Mouse (Mus musculus) heart, adult 18-20 months (tissue): ENCODE measurements around the gene Atp1a2. TPM values are rescaled to one million over a fixed set of nuclear protein-coding genes. Genes with fewer than 3 reads are reported as not detected.
"Not testable (repeated sequence)": the region's sequence is repeated elsewhere in the genome, so short reads cannot be mapped to it uniquely, and the experiment has no call there.

Experiments used
- DNase-seq, 2 experiments: peaks; one replicate each; pipeline ENCODE4 v3.0.0; 2021 to 2022; ENCODE audit warnings: mixed read lengths in 1 of 2
- total RNA-seq, 2 experiments: library from RNA; stranded (reverse); gene quantifications; 2 replicates each; pipeline ENCODE4 v1.2.3; 2021

The Atp1a2 gene
- total RNA-seq, 2 experiments from 2014 or later: 496 to 511 TPM

DNA sequence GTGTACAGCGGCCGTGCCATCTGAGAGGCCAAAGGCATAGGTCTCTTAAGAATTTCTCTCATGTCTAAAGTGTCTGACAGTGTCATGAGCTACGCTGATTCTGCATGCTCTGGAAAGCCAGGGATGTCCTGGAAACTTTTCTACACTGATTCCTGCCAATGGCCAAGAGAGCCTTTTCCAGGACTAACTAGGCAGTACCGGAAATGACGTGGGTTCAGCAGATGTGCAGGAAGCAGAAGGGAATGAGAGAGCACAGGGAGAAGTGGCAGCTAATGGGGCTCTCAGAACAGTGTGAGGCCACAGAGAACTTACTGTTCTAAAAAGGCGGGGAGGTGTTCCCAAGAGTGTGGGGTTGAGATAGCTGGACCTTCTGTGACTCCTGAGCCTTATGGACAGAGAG, 24.5 kb downstream of the Atp1a2 start:
- DNase-seq: peak; percentile 65 to 75

DNA sequence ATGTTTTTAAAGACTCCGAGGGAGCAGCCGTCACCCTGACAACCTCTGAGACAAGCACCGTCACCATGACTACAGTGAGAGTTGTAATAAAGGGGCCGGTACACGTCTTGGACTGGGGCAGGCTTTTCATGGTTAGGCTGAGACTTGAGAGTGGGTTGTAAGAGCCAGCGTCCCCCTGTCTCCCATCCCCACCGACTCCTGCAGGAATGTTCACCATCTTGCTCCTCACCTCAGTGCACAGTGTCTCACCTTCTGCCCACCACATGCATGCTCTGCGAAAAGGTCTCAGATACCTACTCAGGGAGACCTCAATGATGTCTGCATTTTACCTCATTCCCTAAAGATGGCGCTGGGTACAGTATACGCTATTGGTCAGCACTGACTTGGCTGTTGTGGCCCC, 26.1 kb downstream of the Atp1a2 start:
- DNase-seq: no peak

GRCm38 (mm10) chr1:172271208-172271607, 26.7 kb downstream of the Atp1a2 start:
- DNase-seq: no peak

- no peak for DNase-seq
Measured at GRCm38 (mm10) chr1:172261477-172262078, 36.3 kb downstream of the Atp1a2 start, which contains the start of gene Igsf8. Gene Igsf8 (plus strand): TSS chr1:172261641.

DNA sequence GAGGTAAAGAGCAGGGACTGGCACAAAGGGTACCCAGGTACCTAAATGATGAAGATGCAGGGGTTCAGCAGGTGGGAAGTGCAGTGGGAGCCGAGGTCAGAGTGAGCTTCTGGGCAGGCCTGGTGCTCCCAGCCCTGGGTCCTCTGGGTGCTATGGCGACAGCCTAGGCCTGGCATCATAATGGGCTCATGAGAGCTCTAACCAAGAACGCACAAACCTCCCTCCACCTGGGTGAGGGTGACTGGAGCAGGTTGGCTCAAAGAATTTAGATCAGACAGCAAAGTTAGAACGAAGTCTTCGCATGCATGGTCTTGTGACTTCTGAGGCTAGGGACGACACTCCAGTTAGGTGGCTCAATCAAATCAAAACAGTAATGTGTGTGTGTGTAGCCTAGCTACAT, 39.5 kb downstream of the Atp1a2 start, which contains the start of gene Atp1a4:
Gene Atp1a4, minus strand, starts transcription at position 101 of the 400 bp plus-strand sequence.
- no peak for DNase-seq

DNA sequence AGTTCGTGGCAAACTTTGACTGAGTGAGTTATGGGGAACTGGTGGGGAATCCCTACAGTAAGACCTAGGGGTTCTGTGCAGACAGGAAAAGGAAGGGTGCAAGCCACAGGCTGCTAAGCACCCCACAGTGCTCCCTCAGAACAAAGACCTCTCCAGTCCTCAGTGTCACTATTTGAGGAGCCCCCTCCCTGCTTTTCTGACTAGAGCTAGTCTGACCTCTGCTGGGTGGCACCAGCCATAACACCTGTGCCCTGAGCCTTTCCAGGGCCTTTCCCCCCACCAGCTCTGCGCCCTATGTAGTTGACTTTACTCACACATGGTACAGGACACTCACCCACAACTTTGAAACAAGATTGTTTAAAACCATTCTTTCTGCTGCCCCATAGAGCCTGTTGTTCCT, 50.2 kb downstream of the Atp1a2 start:
- DNase-seq: peak; percentile 18 to 44

DNA sequence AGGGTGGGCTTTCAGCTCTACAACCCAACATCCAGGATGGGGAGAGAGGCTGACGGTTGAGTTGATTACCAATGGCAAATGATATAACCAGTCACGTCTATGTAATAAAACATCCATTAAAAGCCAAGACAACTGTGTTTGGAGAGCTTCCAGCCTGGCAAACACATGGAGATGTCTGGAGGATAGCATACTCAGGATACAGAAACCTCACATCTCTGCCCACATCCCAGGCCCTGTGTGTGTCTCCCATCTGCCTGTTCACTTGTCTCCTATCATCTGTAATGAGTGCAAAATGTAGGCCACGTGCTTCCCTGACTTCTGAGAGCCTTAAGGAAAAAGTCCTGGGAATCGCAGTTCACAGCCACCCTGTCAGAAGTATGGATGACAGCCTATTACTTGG, 50.6 kb downstream of the Atp1a2 start:
- no peak for DNase-seq

- DNase-seq: not testable (repeated sequence)
Measured at GRCm38 (mm10) chr1:172244645-172245044, 53.2 kb downstream of the Atp1a2 start.

DNA sequence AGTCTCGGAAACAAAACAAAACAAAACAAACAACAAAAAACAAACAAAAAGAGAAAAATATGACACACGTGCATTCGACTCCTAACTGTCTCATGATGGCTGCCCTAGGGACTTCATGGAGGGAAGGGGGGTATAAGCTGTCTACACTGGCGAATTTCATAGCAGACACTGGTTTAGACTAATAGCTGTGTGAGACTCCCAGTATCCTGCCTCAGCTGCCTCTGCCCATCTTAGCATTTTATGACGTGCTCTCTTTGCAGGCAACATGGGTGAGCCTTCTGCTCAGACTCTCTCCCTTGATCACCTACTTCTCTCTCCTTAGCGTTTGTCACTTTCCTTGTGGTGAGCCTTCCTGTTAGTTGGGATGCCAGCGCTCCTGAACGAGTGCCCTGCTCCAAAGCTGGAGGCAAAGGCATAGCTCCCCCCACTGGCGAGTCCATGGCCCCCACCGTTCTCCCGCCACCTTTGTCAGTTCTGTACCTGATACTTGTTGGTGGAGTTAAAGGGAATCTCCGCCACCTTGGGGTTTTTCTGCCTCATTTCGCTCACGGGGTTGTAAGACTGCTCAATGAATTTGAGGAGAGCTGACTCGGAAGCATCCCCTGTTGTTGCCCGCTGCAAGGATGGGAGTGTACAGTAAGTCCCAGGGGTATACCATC, 54.2 kb downstream of the Atp1a2 start:
- DNase-seq: peak in 1 of 2 experiments; percentile 45

GRCm38 (mm10) chr1:172242401-172242800, 55.5 kb downstream of the Atp1a2 start:
- DNase-seq: peak; percentile 52 to 64

GRCm38 (mm10) chr1:172240945-172241708, 56.7 kb downstream of the Atp1a2 start:
- DNase-seq: peak; percentile 12 to 37

- no peak for DNase-seq
Measured at GRCm38 (mm10) chr1:172229215-172229614, 68.6 kb downstream of the Atp1a2 start.

GRCm38 (mm10) chr1:172228209-172228608, 69.7 kb downstream of the Atp1a2 start:
- DNase-seq: no peak

Other genes with a start within 250 kb of the Atp1a2 start
- not detected for gene Nhlh1, start 240.5 kb downstream of the Atp1a2 start, total RNA-seq
- gene Copa, start 215.5 kb downstream of the Atp1a2 start, total RNA-seq: 100 to 1,000 TPM; 106 to 108 TPM
- gene Ncstn, start 215.3 kb downstream of the Atp1a2 start, total RNA-seq: 10 to 100 TPM; 39.5 to 43.8 TPM
- gene Pex19, start 171.3 kb downstream of the Atp1a2 start, total RNA-seq: 100 to 1,000 TPM; 116 to 143 TPM
- 100 to 1,000 TPM; 110 to 119 TPM for gene Dcaf8, start 150.0 kb downstream of the Atp1a2 start, total RNA-seq
- 10 to 100 TPM; 57.4 to 69.9 TPM for gene Pea15a, start 91.3 kb downstream of the Atp1a2 start, total RNA-seq
- 1 to 10 TPM; 2.2 to 2.7 TPM for gene Casq1, start 78.2 kb downstream of the Atp1a2 start, total RNA-seq
- not detected for gene Atp1a4, start 39.6 kb downstream of the Atp1a2 start, total RNA-seq
- gene Igsf8, start 36.4 kb downstream of the Atp1a2 start, total RNA-seq: 10 to 100 TPM in 1 of 2 experiments, 1 to 10 TPM in 1; 9.8 to 10.1 TPM
- not detected for gene Kcnj9, start 31.3 kb upstream of the Atp1a2 start, total RNA-seq
- gene Kcnj10, start 43.1 kb upstream of the Atp1a2 start, total RNA-seq: under 1 TPM; 0.17 to 0.18 TPM
- 1 to 10 TPM; 3.2 to 4.2 TPM for gene Pigm, start 78.5 kb upstream of the Atp1a2 start, total RNA-seq
- gene Slamf9, start 177.3 kb upstream of the Atp1a2 start, total RNA-seq: 1 to 10 TPM; 1.2 to 2.2 TPM
- gene Igsf9, start 183.7 kb upstream of the Atp1a2 start, total RNA-seq: under 1 TPM; 0.28 to 0.45 TPM
- gene Tagln2, start 202.0 kb upstream of the Atp1a2 start, total RNA-seq: 10 to 100 TPM; 56.8 to 58.8 TPM
- 1 to 10 TPM in 1 of 2 experiments, not detected in 1; 1.2 TPM for gene Cfap45, start 222.7 kb upstream of the Atp1a2 start, total RNA-seq